Mouse (Mus musculus) left cerebral cortex, postnatal 25 days (tissue): ENCODE measurements at regions not wholly inside any gene's neighbourhood (a gene's known extent, or its start where the extent isn't known, plus 50 kb on each side); places are given as distances from the start of the nearest gene placed in this dataset.
A peak's percentile ranks its signal among the peaks of the same experiment; 100 is the strongest.

Experiments used
- DNase-seq, 2 experiments: peaks; one replicate each; pipeline ENCODE4 v3.0.0; 2022; ENCODE audit warnings: low spot score in 2 of 2, mixed read lengths in 1 of 2
- intact Hi-C: fragments of 180-260 bp; cut with DNase I; formaldehyde crosslinking; loops from one replicate; pipeline ENCODE4 v1.15.1; 2025

- intact Hi-C loops, result no loop called here
- DNase-seq, result no peak
Measured at GRCm38 (mm10) chr14:104698962-104699361, 176.5 kb upstream of the Rnf219 start.

GRCm38 (mm10) chr14:104695101-104695500 lies 172.7 kb upstream of the Rnf219 start:
- intact Hi-C loops, result no loop called here
- DNase-seq, result no peak

DNA sequence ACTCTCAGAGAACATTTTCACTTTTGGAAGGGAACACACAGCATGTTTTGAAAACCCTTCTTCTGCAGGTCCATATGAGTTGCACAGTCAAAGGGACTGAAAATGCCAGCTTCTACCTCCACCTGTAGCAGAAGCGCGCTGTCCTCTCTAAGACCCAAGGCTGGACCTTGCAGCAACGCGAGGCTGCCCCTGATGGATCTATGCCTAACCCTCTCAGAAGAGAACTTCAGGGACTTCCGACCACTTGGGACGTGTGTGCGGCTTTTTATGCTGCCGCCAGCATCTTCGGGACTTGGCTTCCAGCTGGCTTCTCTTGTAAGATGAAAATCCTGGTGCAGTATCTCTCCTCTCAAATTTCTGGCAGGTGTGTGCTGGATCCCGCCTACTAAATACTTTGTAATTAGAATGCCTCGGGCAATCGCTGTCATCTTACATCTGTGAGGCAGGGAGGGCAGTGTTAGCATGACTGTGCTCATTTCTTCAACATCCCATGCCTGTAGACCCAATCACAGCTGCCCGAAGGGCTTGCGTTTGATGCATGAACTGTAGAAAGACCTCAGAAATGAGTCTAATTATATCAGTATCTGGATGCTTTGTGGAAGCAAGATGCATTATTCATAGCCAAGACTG lies 171.8 kb upstream of the Rnf219 start:
- DNase-seq, result peak in 1 of 2 experiments; percentile 3
- intact Hi-C loops, result no loop called here

DNA sequence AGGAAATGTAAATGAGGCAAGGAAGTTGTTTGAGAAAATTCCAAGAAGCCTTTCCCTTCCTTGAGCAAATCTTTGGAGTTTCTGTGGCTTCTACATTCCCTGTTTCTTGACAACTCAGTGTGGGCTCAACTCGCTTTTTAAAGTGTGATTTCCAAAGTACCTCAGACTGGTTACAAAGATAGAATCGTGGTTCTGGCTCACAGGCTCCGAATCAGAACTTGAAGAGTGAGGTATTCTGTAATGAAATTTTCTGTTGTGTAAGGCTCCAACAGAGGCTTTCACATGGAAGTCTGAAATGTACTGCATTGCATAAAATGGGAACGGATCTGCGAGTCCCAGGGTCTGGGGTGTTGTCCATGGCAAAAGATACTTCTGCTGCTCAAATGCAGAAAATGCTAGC lies 170.2 kb upstream of the Rnf219 start:
- DNase-seq, result peak in 1 of 2 experiments; percentile 33
- intact Hi-C loops, result no loop called here

DNA sequence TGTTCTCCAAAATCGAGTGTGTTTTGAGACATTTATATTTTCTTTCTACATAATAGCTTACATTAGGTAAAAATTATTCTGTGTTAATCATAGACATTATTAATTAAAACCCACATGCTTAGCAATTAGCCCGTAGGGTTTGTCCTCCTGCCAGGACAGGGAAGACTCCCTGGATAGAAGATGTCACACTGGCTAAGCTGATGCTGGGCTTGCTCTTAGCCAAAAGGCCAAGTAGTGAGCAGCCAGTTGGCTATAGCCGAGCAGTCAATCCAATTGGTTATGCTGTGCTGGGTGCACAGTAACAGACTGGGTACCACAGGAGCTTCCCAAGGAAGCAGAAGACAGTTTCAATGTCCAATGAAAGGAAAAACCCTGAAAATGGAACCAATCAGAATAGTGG lies 166.0 kb upstream of the Rnf219 start:
- intact Hi-C loops, result no loop called here
- no peak for DNase-seq

GRCm38 (mm10) chr14:104676810-104677209 lies 154.4 kb upstream of the Rnf219 start:
- no peak for DNase-seq
- intact Hi-C loops, result no loop called here

- DNase-seq, result no peak
- intact Hi-C loops, result no loop called here
Measured at GRCm38 (mm10) chr14:104661696-104662095, 139.3 kb upstream of the Rnf219 start.

DNA sequence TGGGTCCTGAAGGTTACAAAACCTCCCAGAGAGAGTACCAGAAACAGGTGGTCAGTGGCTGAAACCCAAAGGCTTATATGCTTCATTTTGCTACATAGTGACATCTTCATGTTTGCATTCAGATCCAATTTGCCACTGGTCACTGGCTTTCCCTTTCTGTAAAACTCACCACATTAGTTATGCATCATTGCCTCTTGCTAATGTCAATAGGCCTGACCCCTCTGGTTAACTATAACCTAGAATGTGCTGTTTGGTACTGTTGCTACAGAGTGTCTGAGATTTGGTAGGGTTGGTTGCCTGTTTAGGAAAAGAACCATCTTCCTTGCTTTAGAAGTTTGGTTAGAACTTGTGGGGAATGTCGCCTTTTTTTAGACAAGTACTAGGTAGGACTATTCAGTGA lies 136.3 kb upstream of the Rnf219 start:
- intact Hi-C loops, result no loop called here
- no peak for DNase-seq

- intact Hi-C loops, result no loop called here
- DNase-seq, result no peak
Measured at GRCm38 (mm10) chr14:104649980-104650379, 127.5 kb upstream of the Rnf219 start.

DNA sequence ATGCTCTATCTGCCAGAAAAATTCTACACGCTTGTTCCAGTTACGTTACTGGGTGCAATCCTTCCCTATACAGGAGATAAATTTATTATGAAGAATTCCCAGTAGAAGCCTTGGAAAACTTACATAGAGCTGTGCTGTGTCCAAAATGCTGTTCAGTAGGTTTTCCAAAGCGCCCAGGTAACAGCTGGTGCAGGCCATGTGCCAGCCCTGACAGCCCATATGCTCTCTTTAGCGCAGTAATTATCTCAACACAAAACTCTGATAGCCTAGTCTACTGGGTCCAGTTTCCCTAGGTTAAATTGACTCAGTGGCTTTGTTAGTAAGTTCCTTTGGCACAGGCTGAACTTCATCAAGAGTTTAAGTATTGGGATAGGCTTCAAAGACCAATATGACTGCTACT lies 122.2 kb upstream of the Rnf219 start:
- no peak for DNase-seq
- intact Hi-C loops, result no loop called here

- intact Hi-C loops, result no loop called here
- no peak for DNase-seq
Measured at GRCm38 (mm10) chr14:104642783-104643182, 120.3 kb upstream of the Rnf219 start.

DNA sequence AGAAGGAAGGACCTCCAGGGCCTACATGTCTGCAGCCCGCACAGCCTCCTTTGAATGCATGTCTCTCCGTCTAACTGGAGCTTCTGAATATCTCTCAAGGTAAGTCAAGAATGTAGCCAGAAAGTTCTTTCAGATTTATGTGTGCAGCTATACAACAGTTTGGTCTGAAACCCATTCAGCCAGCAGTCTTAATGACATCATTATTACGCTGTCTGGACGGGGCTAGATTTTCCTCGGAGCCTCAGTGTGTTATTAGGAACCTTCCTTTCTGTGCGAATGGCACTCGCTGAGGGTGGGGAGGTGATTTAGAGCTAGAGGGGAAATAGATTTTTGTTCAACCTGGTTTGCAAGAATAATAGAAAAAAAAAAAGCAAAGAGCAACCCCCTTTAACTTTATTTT lies 116.9 kb upstream of the Rnf219 start:
- intact Hi-C loops, result no loop called here
- DNase-seq, result no peak

DNA sequence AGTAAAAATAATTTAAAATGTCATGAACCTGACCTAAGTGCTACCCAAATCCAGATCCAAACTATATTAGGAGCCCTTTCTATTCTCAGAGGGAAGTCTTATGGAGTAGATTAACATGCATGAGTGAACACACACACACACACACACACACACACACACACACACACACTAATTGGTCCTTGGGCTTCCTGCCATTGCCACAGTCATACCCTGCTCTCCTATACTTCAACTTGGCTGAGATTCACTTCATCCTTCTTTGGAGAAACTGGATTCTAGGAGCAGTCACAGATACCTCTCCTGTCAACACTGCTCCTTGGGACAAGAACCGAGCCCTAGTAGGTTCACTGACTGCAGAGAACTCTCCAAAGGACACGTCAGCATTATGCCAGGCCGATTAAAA lies 89.0 kb upstream of the Rnf219 start:
- no peak for DNase-seq
- intact Hi-C loops, result loop anchor here (5.0 kb wide), 1 partner anchor 574 kb away; no protein-coding TSS in a partner anchor

DNA sequence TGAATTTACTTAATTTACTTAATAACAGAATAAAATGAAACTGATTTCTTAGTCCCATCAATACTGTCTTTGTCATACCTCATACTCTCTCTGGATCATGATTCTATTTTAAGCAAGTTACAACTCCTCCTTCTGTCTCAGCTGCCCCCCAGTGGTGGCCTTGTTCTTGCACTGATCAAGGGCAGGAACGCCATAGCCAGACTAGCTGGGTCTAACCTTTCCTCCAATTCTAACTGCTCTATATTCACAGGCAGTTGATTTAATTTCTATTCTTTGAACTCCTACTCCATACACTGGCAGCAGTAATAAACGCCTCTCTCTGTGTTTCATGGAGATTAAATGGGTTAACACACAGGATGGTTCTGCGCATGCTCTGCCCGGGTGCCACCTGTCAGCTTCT lies 87.9 kb upstream of the Rnf219 start:
- DNase-seq, result peak in 1 of 2 experiments; percentile 2
- intact Hi-C loops, result loop anchor here (5.0 kb wide), 1 partner anchor 573 kb away; no protein-coding TSS in a partner anchor

DNA sequence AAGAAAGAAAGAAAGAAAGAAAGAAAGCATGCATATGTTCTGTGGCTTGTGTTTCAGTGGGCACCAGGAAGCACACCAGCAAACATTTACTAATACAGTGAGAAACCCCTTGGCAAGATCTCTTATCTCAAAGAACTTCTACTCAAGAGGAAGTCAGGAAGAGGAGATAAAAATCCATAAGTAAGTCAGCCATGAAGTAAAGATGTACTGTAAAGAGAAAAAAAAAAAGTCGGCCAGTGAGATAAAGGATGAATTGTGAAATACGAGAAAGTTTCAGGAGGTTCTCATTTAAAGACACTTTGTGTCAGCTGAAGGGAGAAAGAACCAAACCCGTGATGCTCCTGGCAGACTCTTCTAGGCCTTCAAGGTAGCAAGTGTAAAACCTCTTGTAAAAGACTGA lies 72.4 kb upstream of the Rnf219 start:
- DNase-seq, result no peak
- intact Hi-C loops, result no loop called here
